Mouse (Mus musculus) spleen, postnatal 10 days (tissue): ENCODE data around the gene Pdcd4.
"Not testable (repeated sequence)": the region's sequence is repeated elsewhere in the genome, so short reads cannot be mapped to it uniquely, and the experiment has no call there.

Experiments
- DNase-seq, 2 experiments: peaks; one replicate each; pipeline ENCODE4 v3.0.0; 2021 to 2022; ENCODE audit warnings: low spot score in 2 of 2

Pdcd4 gene

DNA sequence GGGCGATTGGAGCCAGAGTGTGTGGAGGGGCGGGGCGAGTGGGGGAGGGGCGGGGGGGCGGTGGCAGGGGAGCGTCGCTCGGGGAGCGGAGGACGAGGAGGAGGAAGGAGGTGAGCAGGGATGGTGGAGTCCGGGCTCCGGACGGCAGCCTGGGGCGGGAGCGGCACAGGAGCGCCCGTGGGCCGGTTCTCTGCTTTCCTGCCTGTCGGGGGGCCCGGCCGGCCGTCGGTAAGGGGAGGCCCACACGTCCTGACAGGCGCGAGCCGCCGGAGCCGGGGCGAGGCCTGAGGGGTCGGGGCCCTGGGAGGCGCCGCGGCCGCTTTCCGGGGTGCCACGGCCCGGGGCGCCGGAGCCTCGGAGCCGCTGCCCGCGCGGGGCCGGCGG lies 52.7 kb downstream of the Pdcd4 start:
- DNase-seq = no peak

DNA sequence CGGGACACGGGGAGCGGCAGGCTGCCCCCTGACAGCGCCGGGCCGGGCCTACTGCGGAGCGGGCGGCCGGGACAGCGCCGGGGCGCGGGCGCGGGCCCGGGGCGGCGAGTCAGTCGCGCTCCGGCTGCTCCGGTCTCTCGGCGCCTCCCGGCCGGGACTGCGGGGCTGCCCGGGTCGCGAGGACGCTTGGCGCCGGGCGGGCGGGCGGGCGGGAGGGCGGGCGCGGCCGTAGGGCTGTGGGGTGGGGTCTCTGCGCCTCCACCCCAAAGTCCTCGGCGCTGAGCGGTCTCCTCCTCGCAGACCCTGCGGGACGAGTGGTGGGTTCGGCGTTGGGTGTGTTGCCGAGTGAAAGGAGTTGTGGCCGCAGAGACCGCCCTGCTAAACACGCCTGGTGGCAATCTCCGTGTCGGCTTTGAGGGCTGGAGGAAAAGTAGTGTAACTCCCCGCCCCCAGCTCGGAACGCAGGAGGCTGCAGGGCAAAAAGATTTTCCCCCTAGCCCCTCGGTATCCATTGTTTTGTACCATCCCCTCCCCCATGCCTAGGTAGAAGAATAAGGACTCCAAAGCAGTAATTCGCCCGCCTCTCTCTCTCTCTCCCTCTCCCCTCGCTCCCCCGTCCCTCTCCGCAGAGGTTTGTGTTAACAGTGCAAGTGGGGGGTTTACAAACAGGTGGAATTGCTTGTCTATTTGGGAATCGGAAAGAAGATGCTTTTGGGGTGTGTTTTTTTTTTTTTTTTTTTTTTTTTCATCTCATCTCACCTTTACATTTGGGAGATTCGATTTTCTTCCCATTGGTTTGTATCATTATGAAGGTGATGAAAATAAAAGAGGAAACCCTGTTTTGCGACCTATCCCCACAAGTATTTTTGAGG lies 53.4 kb downstream of the Pdcd4 start:
- peak; percentile 66 to 70 for DNase-seq

DNA sequence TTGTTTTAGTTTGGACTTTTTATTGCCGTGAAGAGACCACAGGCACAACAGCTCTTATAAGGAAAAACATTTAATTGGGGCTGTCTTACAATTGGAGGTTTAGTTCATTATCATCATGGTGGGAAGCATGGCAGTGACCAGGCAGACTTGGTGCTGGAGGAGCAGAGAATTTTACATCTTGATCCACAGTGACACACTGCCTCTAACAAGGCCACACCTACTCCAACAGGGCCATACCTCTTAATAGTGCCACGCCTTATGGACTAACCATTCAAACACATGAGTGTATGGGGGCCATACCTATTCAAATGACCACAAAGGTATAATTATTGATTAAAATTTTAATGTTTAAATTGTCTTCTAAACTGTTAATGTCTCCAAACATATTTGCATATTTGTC lies 65.5 kb downstream of the Pdcd4 start:
- no peak for DNase-seq

DNA sequence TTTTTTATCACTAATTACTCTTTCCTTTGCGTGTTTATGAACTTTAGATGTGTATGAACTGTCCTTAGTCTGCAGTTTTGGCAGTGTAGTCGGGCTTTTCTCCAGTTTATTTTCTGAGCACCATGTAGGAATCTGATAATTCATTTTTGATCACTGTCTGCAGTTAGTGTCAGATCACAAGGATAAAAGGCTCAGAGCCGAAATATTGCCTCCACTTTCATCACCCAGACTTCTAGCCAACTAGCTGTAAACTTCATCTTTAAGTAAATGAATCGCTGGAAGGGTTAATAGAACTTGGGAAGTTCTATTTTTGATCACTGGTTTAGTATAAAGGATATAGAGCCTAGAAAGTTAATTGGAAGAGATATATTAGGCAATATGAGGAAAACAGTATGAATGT lies 70.5 kb downstream of the Pdcd4 start:
- no peak for DNase-seq

DNA sequence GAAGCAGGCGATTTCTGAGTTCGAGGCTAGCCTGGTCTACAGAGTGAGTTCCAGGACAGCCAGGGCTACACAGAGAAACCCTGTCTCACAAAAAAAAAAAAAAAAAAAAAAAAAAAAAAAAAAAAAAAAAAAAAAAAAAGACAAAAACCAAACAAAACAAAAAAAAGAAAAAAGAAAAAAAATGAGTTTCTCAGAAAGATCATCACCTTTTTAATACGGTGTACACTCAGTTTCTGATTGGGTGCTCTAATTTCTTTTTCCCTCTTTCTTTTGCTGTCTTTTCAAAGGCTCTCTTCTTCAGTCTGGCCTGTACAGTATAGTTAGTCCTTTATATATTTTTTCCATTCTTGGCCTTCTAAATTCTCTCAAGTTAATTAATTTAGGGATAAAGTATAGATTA lies 72.3 kb downstream of the Pdcd4 start:
- not testable (repeated sequence) for DNase-seq

DNA sequence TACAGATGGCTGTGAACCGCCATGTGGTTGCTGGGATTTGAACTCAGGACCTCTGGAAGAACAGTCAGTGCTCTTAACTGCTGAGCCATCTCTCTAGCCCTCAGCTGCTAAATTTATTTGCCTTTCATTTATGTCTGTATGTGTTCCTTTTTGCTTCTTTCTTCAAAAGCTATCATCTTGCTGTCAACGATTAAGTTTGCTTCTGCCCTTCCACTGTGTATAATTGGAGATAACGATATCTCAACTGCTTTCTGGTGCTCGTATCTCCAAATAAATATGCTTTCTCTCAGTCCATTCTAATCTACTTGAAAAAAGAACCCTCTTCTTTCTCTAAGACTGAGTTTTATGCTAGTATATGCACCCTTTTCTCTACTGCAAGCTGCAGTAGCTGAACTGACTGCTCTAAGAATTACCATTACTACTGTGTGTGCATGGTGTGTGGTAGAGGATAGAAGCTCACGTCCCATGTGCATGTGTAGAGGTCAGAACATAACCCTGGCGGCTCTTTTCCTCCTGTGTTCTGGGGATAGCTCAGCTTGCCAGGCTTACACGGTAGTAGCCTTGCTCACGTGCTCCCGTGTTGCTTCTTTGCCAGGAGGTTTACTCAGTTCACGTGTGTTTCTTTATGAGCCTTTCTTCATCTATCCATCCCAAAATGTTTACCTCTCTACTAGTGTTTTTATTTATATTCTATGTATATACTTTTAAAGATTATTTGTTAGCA lies 73.0 kb downstream of the Pdcd4 start:
- no peak for DNase-seq

DNA sequence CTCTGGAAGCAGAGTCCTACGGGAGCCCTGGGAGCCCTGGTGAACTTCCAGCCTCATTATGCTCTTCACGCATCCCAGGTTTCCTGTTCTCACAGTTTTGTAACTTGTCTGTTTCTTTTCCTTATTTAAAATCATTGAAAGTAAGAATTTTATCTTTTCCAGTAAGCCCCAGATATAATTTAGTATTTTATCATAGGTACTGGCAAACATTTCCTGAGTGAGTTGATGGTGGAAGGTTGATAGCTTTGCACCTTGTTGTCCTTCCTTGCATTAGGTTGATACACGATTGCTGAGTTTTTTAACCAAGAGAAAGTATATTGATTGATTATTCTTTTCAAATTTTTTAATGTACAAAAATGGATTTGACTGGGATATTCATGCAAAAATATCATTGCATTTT lies 77.2 kb downstream of the Pdcd4 start:
- no peak for DNase-seq

DNA sequence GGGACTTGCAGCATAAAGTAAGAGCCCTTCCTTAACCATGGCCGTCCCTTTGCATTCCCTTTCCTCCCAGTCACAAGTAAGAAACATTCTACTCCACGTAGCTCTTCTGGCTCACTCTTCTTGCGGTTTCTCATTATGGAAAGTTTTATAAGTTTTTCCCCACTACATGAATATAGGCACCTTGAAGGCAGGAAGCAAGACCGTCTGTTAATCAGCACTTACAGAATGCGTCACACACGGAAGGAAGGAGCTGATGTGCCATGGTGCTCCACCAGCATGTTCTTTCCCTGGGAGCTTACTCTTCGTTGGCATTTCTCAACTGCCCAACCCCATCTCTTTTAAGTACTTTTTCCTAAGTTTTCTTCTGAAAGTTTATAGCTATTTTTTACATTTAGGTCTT lies 79.9 kb downstream of the Pdcd4 start:
- DNase-seq = no peak

DNA sequence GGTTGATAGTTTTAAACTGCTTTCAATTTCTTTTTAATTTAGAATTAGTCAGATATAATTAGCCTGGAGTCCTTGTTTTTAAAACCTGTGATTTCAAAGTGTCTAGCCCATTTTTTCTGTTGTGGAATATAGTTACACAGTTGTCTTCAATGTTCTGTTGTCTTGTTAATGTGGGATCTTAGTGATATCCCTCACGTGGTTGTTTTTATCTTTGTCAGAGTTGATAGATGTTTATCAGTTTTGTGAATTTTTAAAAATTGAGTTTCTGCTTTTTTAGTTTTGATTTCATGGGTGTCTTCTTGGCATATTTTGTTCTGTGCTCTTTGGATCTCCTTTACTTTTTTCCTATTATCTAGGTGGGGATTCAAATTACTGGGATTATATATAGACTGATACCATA lies 81.6 kb downstream of the Pdcd4 start:
- DNase-seq = no peak
